Mouse (Mus musculus) neural tube, embryonic 12.5 days (tissue): ENCODE measurements around the gene Dynlt1c. TPM values are rescaled to one million over a fixed set of nuclear protein-coding genes. Genes with fewer than 3 reads are reported as not detected.
"Not testable (repeated sequence)": the region's sequence is repeated elsewhere in the genome, so short reads cannot be mapped to it uniquely, and the experiment has no call there.

Source experiments
- ATAC-seq: fragments of 200-750 bp; cut with Nextera tagmentation; 2 replicates; pipeline ENCODE4 v1.8.0; 2017; ENCODE audit warnings: low read depth, mild to moderate bottlenecking, moderate TSS enrichment, moderate library complexity; ENCODE audit not compliant: low FRiP score
- H3K27ac ChIP-seq: fragments of 300-500 bp; sonication (generic); 2 replicates; pipeline ENCODE4 v1.5.1; 2016
- H3K27me3 ChIP-seq: fragments of 300-500 bp; sonication (generic); replicated peaks from 2 replicates; pipeline ENCODE4 v1.6.1; 2016; ENCODE audit warnings: mild to moderate bottlenecking
- H3K36me3 ChIP-seq: fragments of 300-500 bp; sonication (generic); 2 replicates; pipeline ENCODE4 v1.6.1; 2016; ENCODE audit warnings: mild to moderate bottlenecking
- H3K4me1 ChIP-seq: fragments of 300-500 bp; sonication (generic); 2 replicates; pipeline ENCODE4 v1.6.1; 2016
- H3K4me2 ChIP-seq: fragments of 300-500 bp; sonication (generic); replicated peaks from 2 replicates; pipeline ENCODE4 v1.6.1; 2016; ENCODE audit warnings: mild to moderate bottlenecking
- H3K4me3 ChIP-seq: fragments of 300-500 bp; sonication (generic); 2 replicates; pipeline ENCODE4 v1.5.1; 2016
- H3K9ac ChIP-seq: fragments of 300-500 bp; sonication (generic); 2 replicates; pipeline ENCODE4 v1.6.1; 2016; ENCODE audit warnings: mild to moderate bottlenecking
- H3K9me3 ChIP-seq: fragments of 300-500 bp; sonication (generic); 2 replicates; pipeline ENCODE4 v1.6.1; 2016; ENCODE audit warnings: mild to moderate bottlenecking
- WGBS: fragments of 180-500 bp; shearing (Covaris S2); methylation state at CpG from one replicate; pipeline ENCODE4 v1.1.7; 2016; 5-methylcytosine and 5-hydroxymethylcytosine counted together
- polyA plus RNA-seq: library from polyadenylated mRNA; unstranded; fragments of >200 nt; fragmentation: Nextera tagmentation; extraction: Ambion mirVana; gene quantifications from 2 replicates; pipeline ENCODE4 v1.2.1, GENCODE M21; 2016

The Dynlt1c gene
- polyA plus RNA-seq, 1 experiment from 2014 or later: 78.0 TPM

GRCm38 (mm10) chr17:6595776-6596497, 5.5 kb upstream of the Dynlt1c start:
- H3K27ac ChIP-seq, H3K9me3 ChIP-seq, H3K9ac ChIP-seq, ATAC-seq, H3K36me3 ChIP-seq, H3K4me3 ChIP-seq, H3K4me1 ChIP-seq, H3K27me3 ChIP-seq, H3K4me2 ChIP-seq: not testable (repeated sequence)
- WGBS: 57% methylated on average over 12 of the region's 15 CpGs

GRCm38 (mm10) chr17:6598356-6598755, 3.1 kb upstream of the Dynlt1c start:
- H3K27me3 ChIP-seq, H3K27ac ChIP-seq, H3K9ac ChIP-seq, H3K4me3 ChIP-seq, ATAC-seq, H3K36me3 ChIP-seq, H3K4me1 ChIP-seq, H3K9me3 ChIP-seq, H3K4me2 ChIP-seq: not testable (repeated sequence)
- 90% methylated on average over 7 of the region's 7 CpGs for WGBS

GRCm38 (mm10) chr17:6600216-6600911, 1.1 kb upstream of the Dynlt1c start:
- H3K4me3 ChIP-seq, H3K4me2 ChIP-seq, H3K9me3 ChIP-seq, H3K27me3 ChIP-seq, ATAC-seq, H3K36me3 ChIP-seq, H3K27ac ChIP-seq, H3K9ac ChIP-seq, H3K4me1 ChIP-seq: not testable (repeated sequence)
- WGBS: 93% methylated on average over 6 of the region's 8 CpGs

GRCm38 (mm10) chr17:6602205-6602604, 734 bp downstream of the Dynlt1c start:
- 0 out of 2 replicates have a peak overlapping the region, but pooled peaks have one; percentile 39 for H3K4me2 ChIP-seq
- H3K4me3 ChIP-seq, ATAC-seq, H3K36me3 ChIP-seq, H3K9me3 ChIP-seq, H3K9ac ChIP-seq, H3K4me1 ChIP-seq, H3K27me3 ChIP-seq, H3K27ac ChIP-seq: not testable (repeated sequence)
- 21% methylated on average over 3 of the region's 4 CpGs for WGBS

GRCm38 (mm10) chr17:6605347-6605746, 3.9 kb downstream of the Dynlt1c start:
- H3K9ac ChIP-seq, H3K4me2 ChIP-seq, H3K9me3 ChIP-seq, H3K27me3 ChIP-seq, H3K4me3 ChIP-seq, ATAC-seq, H3K4me1 ChIP-seq, H3K27ac ChIP-seq, H3K36me3 ChIP-seq: not testable (repeated sequence)
- 75% methylated on average over 1 of the region's 1 CpGs for WGBS

- not testable (repeated sequence) for H3K4me2 ChIP-seq, H3K4me3 ChIP-seq, H3K27me3 ChIP-seq, H3K9me3 ChIP-seq, H3K4me1 ChIP-seq, H3K36me3 ChIP-seq, ATAC-seq, H3K9ac ChIP-seq, H3K27ac ChIP-seq
- WGBS: 52% methylated on average over 13 of the region's 14 CpGs
Measured at GRCm38 (mm10) chr17:6613524-6613923, 12.1 kb downstream of the Dynlt1c start.

- H3K4me1 ChIP-seq, H3K27ac ChIP-seq, H3K4me3 ChIP-seq, H3K36me3 ChIP-seq, H3K4me2 ChIP-seq, H3K9ac ChIP-seq, ATAC-seq, H3K27me3 ChIP-seq, H3K9me3 ChIP-seq: not testable (repeated sequence)
- WGBS: 68% methylated on average over 6 of the region's 9 CpGs
Measured at GRCm38 (mm10) chr17:6614316-6614715, 12.8 kb downstream of the Dynlt1c start.

GRCm38 (mm10) chr17:6616731-6617130, 15.3 kb downstream of the Dynlt1c start:
- H3K4me3 ChIP-seq, H3K27me3 ChIP-seq, H3K36me3 ChIP-seq, H3K4me1 ChIP-seq, H3K27ac ChIP-seq, H3K9me3 ChIP-seq, ATAC-seq, H3K4me2 ChIP-seq, H3K9ac ChIP-seq: not testable (repeated sequence)
- 95% methylated on average over 9 of the region's 9 CpGs for WGBS

GRCm38 (mm10) chr17:6617689-6618400, 16.4 kb downstream of the Dynlt1c start:
- WGBS: 44% methylated on average over 7 of the region's 13 CpGs
- not testable (repeated sequence) for H3K27me3 ChIP-seq, ATAC-seq

GRCm38 (mm10) chr17:6619271-6619670, 17.8 kb downstream of the Dynlt1c start:
- not testable (repeated sequence) for ATAC-seq, H3K4me2 ChIP-seq, H3K4me3 ChIP-seq, H3K9me3 ChIP-seq, H3K27ac ChIP-seq, H3K27me3 ChIP-seq, H3K4me1 ChIP-seq, H3K36me3 ChIP-seq, H3K9ac ChIP-seq
- 86% methylated on average over 5 of the region's 5 CpGs for whole genome bisulfite sequencing

More at GRCm38 (mm10) chr17:6617689-6618400, 16.4 kb downstream of the Dynlt1c start:
- H3K9me3 ChIP-seq, H3K4me2 ChIP-seq, H3K4me3 ChIP-seq, H3K9ac ChIP-seq, H3K27ac ChIP-seq, H3K4me1 ChIP-seq, H3K36me3 ChIP-seq: not testable (repeated sequence)

GRCm38 (mm10) chr17:6620035-6620434, 18.6 kb downstream of the Dynlt1c start:
- not testable (repeated sequence) for H3K4me2 ChIP-seq, ATAC-seq, H3K36me3 ChIP-seq, H3K4me3 ChIP-seq, H3K27ac ChIP-seq, H3K9ac ChIP-seq, H3K4me1 ChIP-seq, H3K27me3 ChIP-seq, H3K9me3 ChIP-seq
- WGBS: 77% methylated on average over 4 of the region's 6 CpGs

- not testable (repeated sequence) for ATAC-seq, H3K9ac ChIP-seq, H3K4me2 ChIP-seq, H3K27ac ChIP-seq, H3K9me3 ChIP-seq, H3K4me1 ChIP-seq, H3K4me3 ChIP-seq, H3K27me3 ChIP-seq, H3K36me3 ChIP-seq
- WGBS: 81% methylated on average over 18 of the region's 20 CpGs
Measured at GRCm38 (mm10) chr17:6620730-6621451, 19.4 kb downstream of the Dynlt1c start.
